Mouse (Mus musculus): ENCODE data around the gene Arid1b. TPM values are rescaled to one million over a fixed set of nuclear protein-coding genes. Genes with fewer than 3 reads are reported as not detected.

Arid1b gene
- polyA plus RNA-seq, 1 experiment from 2014 or later = 5.2 TPM

DNA sequence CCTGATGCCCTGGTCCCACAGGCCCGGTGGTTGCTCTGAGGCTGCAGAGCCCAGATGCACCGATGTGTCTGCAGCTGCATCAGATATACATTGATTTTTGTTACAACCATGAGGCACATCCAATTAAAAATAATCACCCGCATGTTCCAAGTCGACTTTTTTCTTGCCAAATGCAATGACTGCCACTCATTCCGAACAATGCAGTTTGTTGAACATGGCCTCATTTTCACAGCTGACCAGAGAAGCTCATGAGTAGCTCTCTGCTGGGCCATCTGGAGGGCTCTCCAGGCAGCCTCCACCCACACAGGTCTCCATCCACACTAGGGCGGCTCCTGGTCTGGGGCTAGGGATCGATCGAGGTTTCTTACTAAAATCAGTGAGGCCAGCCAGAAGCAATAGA is 378.8 kb downstream of the Arid1b start:
- Histone ChIP-seq H3K4me1 (peaks cover 30% of the 10 kb centered on the region), H3K36me3 (no peaks in the 10 kb centered on the region), H3K27ac (replicated peaks) (no peak overlapping the region), H3K4me2 (no peak overlapping the region), H3K9me3 (no peaks in the 10 kb centered on the region), H3K27me3 (replicated peaks) (no peaks in the 10 kb centered on the region; the same call in 1 of the 2 replicates), H3K9ac (no peak overlapping the region), H3K4me3 (no peak overlapping the region)
- ATAC-seq (ENCODE audit: extremely low read depth, insufficient number of reproducible peaks, low FRiP score, low TSS enrichment) = no peak
- WGBS = 78% methylated on average over 8 of the region's 8 CpGs

DNA sequence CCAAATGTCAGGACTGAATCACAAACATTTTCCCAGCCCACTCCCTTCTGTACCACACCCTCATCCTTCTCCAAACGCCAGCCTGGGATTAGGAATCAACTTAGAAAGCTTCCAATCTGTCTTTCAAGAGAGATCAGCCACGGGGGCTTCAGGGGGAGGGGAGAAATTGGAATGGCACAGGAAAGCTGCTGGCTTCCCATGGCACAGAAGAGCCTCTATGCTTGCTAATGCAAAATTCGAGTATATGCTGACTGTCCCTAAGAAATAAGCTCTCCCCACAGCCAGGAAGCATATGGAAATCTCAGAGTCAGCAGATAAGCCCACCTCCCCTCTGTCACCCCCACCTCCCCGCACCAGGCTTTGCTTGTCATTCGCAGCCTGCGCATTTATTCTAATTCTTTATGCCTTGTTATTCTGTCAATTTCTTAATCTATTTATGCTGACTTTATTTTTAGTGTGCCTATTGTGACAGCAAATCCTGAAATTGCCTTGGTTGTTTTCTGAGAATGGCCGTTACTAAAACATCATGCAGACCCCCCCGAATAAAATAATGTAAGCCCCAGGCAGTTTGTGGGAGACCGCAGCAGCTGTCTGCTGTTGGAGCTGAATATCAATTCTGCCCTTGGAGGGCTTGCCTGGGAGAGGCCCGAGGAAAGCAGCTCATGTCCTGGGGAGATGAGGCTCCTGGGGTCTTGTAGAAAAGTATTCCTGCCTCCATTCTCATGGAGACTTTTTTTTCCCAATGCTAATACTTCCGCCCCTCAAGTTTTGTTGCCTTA is 383.2 kb downstream of the Arid1b start:
- WGBS = 33% methylated on average over 11 of the region's 11 CpGs
- H3K27ac ChIP-seq (replicated peaks) = no peak overlapping the region
- H3K27me3 ChIP-seq (replicated peaks) = no peaks in the 10 kb centered on the region; the same call in 1 of the 2 replicates
- no peak for ATAC-seq (ENCODE audit: extremely low read depth, insufficient number of reproducible peaks, low FRiP score, low TSS enrichment)
- peaks cover 15% of the 10 kb centered on the region for H3K4me1 ChIP-seq
- H3K36me3 ChIP-seq = no peaks in the 10 kb centered on the region
- H3K4me2 ChIP-seq = no peak overlapping the region
- H3K4me3 ChIP-seq = no peak overlapping the region
- H3K9ac ChIP-seq = no peak overlapping the region
- H3K9me3 ChIP-seq = no peaks in the 10 kb centered on the region

DNA sequence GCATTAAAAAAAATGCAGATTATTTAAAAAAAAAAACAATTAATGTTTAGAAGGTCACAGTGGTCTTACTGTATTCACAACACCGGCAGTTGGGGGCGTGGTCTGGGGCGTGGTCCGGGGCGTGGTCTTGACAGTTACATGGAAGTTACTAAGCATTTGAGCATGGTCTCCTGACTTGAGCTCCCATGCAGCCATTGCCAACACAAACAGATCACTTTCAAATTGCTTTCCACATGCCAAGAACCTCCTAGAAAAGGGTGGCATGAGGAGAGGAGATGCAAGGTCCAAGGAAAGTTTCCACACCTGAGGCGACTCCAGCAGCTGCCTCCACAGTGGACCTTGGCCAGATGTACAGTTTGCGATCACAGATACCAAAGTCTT is 383.8 kb downstream of the Arid1b start:
- Histone ChIP-seq H3K36me3 (no peaks in the 10 kb centered on the region), H3K27ac (replicated peaks) (no peak overlapping the region), H3K9ac (no peak overlapping the region), H3K4me1 (peaks cover 10% of the 10 kb centered on the region; the same call in 1 of the 2 replicates), H3K9me3 (no peaks in the 10 kb centered on the region), H3K27me3 (replicated peaks) (no peaks in the 10 kb centered on the region; the same call in 1 of the 2 replicates), H3K4me2 (no peak overlapping the region), H3K4me3 (no peak overlapping the region)
- ATAC-seq (ENCODE audit: extremely low read depth, insufficient number of reproducible peaks, low FRiP score, low TSS enrichment) = no peak
- 28% methylated on average over 7 of the region's 7 CpGs for WGBS

DNA sequence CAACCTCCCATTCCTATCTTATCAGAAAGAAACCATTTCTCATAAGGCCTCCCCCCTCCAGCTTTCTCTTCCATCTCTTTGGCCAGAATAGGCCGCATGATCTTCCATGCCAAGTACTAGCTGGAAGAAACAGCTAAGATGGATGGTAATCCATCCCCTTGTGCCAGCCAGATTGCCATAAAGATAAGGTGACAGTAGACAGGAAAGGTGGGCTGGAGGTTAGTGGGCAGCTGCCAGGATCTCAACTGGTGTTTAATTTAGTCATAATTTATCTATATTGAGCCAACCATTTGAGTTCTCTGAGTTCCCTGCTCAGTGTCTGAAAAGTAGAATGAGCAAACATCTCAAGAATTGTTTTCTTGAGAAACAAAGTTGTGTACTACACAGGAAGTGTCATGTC is 391.6 kb downstream of the Arid1b start:
- Histone ChIP-seq H3K9ac (no peak overlapping the region), H3K4me1 (peaks cover 8% of the 10 kb centered on the region), H3K27ac (replicated peaks) (no peak overlapping the region), H3K9me3 (no peaks in the 10 kb centered on the region), H3K27me3 (replicated peaks) (no peaks in the 10 kb centered on the region), H3K4me2 (no peak overlapping the region), H3K4me3 (no peak overlapping the region), H3K36me3 (no peaks in the 10 kb centered on the region)
- WGBS = 83% methylated on average over 1 of the region's 1 CpGs
- no peak for ATAC-seq (ENCODE audit: extremely low read depth, insufficient number of reproducible peaks, low FRiP score, low TSS enrichment)

DNA sequence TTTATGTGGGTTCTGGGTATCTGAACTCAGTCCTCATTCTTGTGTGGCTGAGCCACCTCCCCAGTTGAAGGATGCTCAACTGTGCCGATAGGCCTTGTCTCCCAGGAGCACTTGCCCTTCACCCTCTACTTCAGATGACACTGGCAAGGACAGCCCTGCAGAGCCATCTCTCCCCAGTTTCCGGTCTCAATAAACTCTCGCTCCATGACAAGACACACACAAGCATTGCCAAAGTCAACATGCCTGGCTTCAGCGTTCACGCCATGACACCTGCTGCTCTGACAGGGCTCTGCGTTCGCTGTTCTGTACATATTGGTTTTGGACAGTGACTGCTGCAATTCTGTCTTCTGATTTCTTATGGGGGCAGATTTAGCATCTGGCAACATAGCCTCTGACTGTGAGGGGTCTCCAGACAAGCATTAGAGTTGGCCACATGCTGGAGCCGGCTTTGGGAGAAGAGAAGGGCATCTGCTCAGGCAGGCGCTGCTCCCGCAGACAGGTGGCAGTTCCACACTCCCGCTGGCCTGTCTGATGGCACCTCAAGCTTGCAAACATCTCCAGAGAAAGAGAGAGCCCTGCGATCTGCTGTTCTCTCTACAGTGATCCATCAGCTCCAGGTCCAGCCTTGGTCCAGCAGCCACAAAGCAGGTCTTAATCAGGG is 392.9 kb downstream of the Arid1b start:
- Histone ChIP-seq H3K9ac (no peak overlapping the region), H3K4me3 (no peak overlapping the region), H3K9me3 (no peaks in the 10 kb centered on the region), H3K4me1 (peaks cover 9% of the 10 kb centered on the region), H3K27ac (replicated peaks) (no peak overlapping the region), H3K27me3 (replicated peaks) (no peaks in the 10 kb centered on the region), H3K4me2 (no peak overlapping the region), H3K36me3 (no peaks in the 10 kb centered on the region)
- no peak for ATAC-seq (ENCODE audit: extremely low read depth, insufficient number of reproducible peaks, low FRiP score, low TSS enrichment)
- WGBS = 77% methylated on average over 12 of the region's 12 CpGs

DNA sequence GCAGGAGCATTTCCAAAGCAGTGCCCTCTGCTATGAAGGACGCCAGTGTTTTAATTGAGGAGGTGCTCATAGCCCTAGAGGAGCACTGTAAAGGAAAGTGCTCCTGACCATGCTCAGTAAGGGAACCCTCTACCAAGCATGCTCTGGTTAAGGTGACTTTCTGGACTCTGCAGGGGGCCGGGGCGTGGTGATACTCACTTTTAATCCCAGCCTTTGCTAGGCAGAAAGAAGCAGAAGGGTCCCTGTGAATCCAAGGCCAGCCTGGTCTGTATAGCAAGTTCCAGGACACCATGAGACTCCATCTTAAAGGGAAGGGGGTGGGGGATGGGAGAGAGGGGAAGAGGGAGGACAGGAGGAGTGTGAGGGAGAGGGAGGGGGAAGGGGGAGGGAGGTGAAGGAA is 394.2 kb downstream of the Arid1b start:
- no peak overlapping the region for H3K4me2 ChIP-seq
- H3K27ac ChIP-seq (replicated peaks) = no peak overlapping the region
- H3K4me1 ChIP-seq = peaks cover 9% of the 10 kb centered on the region
- H3K9me3 ChIP-seq = no peaks in the 10 kb centered on the region
- WGBS = 74% methylated on average over 3 of the region's 3 CpGs
- no peak for ATAC-seq (ENCODE audit: extremely low read depth, insufficient number of reproducible peaks, low FRiP score, low TSS enrichment)
- H3K4me3 ChIP-seq = no peak overlapping the region
- H3K9ac ChIP-seq = no peak overlapping the region
- H3K36me3 ChIP-seq = no peaks in the 10 kb centered on the region
- no peaks in the 10 kb centered on the region for H3K27me3 ChIP-seq (replicated peaks)

DNA sequence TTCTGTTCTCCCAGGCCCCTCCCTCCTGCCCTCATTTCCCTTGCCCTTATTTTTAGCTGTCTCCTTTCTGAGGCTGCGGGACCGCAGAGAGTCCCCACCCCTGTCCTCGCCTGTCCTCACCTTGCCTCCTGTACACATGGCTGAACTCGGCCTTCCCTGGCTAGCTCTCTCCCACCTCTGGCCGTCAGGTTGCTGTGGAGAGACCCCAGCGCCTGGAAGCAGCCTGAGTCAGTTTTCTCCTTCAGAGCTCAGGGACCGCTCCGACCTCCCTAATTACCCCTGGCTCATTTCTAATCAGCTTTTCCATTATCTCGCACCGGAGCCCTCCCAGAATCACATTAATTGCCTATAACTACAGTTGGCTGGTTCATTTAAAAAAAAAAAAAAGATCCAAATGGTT is 396.6 kb downstream of the Arid1b start:
- ATAC-seq (ENCODE audit: extremely low read depth, insufficient number of reproducible peaks, low FRiP score, low TSS enrichment) = no peak
- 46% methylated on average over 10 of the region's 10 CpGs for WGBS
- Histone ChIP-seq H3K9ac (no peak overlapping the region), H3K4me1 (peaks cover 9% of the 10 kb centered on the region), H3K4me3 (no peak overlapping the region), H3K36me3 (no peaks in the 10 kb centered on the region), H3K27ac (replicated peaks) (no peak overlapping the region), H3K4me2 (no peak overlapping the region), H3K27me3 (replicated peaks) (no peaks in the 10 kb centered on the region), H3K9me3 (no peaks in the 10 kb centered on the region)

DNA sequence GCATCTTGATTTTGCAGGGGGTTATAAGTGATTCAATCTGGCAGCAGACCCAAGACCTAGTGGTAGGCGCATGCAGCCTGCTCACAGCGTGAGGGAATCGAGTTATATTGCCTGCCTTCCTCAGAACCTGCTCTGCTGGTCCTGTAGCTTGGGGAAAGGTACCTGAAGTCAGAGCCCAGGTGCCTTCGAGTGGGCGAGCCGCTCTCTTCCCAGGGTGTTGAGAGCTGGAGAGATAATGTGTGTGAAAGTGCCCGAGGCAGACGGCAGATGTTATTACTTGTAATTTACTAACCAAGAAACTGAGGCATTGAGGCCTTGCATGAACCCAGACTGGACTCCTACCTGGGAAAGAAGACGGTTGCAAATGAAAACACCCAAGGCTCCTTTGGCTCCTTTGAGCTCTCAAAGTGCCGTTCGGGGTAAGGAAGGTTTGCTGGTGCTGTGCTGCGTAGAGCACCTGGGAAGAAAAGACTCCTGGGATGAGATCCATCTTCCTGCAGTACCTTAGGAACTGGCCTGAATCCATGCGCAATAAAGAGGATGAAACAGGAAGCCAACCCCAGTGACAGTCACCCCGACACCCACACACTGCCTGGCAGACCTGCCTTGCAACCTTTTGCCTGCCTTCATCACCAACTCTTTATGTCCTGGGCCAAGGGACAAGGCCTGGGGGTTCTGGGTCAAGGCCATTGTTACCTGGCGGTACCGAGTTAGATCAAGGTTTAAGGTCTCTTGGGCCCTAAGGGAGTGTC is 401.5 kb downstream of the Arid1b start:
- H3K4me3 ChIP-seq = no peak overlapping the region
- H3K9ac ChIP-seq = no peak overlapping the region
- H3K27me3 ChIP-seq (replicated peaks) = peaks cover 10% of the 10 kb centered on the region; the same call in 1 of the 2 replicates
- H3K36me3 ChIP-seq = no peaks in the 10 kb centered on the region
- no peaks in the 10 kb centered on the region for H3K9me3 ChIP-seq
- WGBS = 81% methylated on average over 16 of the region's 16 CpGs
- no peak overlapping the region for H3K27ac ChIP-seq (replicated peaks)
- peaks cover 8% of the 10 kb centered on the region for H3K4me1 ChIP-seq
- ATAC-seq (ENCODE audit: extremely low read depth, insufficient number of reproducible peaks, low FRiP score, low TSS enrichment) = no peak
- H3K4me2 ChIP-seq = no peak overlapping the region

DNA sequence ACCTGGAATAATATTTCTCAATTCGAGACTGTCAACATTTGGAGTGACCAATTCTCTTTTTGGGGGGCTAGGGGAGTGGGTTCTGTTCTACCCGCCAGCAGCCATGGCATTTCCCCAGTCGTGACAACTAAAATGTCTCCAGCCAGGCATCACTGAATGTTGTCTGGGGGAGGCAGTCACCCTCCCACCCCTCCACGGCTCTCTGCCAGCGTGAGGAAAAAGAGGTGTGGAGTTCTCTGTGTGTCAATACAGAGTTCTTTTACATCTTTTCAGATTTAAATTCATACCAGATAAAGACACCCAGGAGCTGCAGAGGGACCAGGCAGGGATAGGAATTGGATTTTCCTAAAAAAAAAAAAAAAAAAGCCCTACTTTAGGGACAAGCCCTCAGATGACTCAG is 402.1 kb downstream of the Arid1b start:
- ATAC-seq (ENCODE audit: extremely low read depth, insufficient number of reproducible peaks, low FRiP score, low TSS enrichment) = no peak
- peaks cover 10% of the 10 kb centered on the region; the same call in 1 of the 2 replicates for H3K27me3 ChIP-seq (replicated peaks)
- H3K36me3 ChIP-seq = no peaks in the 10 kb centered on the region
- H3K9ac ChIP-seq = no peak overlapping the region
- H3K4me3 ChIP-seq = no peak overlapping the region
- no peaks in the 10 kb centered on the region for H3K9me3 ChIP-seq
- H3K4me2 ChIP-seq = no peak overlapping the region
- no peak overlapping the region for H3K27ac ChIP-seq (replicated peaks)
- peaks cover 6% of the 10 kb centered on the region for H3K4me1 ChIP-seq
- 67% methylated on average over 5 of the region's 5 CpGs for WGBS
